Mouse (Mus musculus) brain, embryonic 14.5 days (tissue): ENCODE data around the gene Nxpe5.

Experiments
- CTCF ChIP-seq: fragments of 200-500 bp; IDR thresholded peaks from 2 replicates; pipeline ENCODE4 v1.5.1; 2012; ENCODE audit warnings: inconsistent platforms, mild to moderate bottlenecking, moderate library complexity, borderline replicate concordance; ENCODE audit not compliant: insufficient read depth, insufficient read length; ENCODE audit errors: extremely low read depth
- POLR2A ChIP-seq: fragments of 200-500 bp; IDR thresholded peaks from 2 replicates; pipeline ENCODE4 v1.6.1; 2012; ENCODE audit warnings: mild to moderate bottlenecking, inconsistent platforms, borderline replicate concordance; ENCODE audit not compliant: poor library complexity, insufficient read depth, insufficient read length, severe bottlenecking; ENCODE audit errors: extremely low read depth

- TF ChIP-seq CTCF = no peak
- TF ChIP-seq POLR2A = no peak
Observed at GRCm38 (mm10) chr5:138256966-138257584, 31.4 kb downstream of the Nxpe5 start.
